Mouse (Mus musculus): ENCODE measurements at regions not wholly inside any gene's neighbourhood (a gene's known extent, or its start where the extent isn't known, plus 50 kb on each side); places are given as distances from the start of the nearest gene placed in this dataset.
A peak's percentile ranks its signal among the peaks of the same experiment; 100 is the strongest.

GRCm38 (mm10) chr16:64068787-64069673, 205.1 kb upstream of the Epha3 start:
- no peak overlapping the region for H3K4me3 ChIP-seq (replicated peaks)
- H3K4me2 ChIP-seq, result peak overlapping the region; percentile 35
- no peaks in the 10 kb centered on the region for H3K36me3 ChIP-seq
- H3K4me1 ChIP-seq, result peaks cover 5% of the 10 kb centered on the region; the same call in 1 of the 2 replicates
- H3K9me3 ChIP-seq (replicated peaks), result no peaks in the 10 kb centered on the region
- peak; percentile 65; the same call in 1 of the 2 replicates for ATAC-seq (ENCODE audit: low FRiP score)
- 16% methylated on average over 13 of the region's 13 CpGs for WGBS
- no peak overlapping the region for H3K9ac ChIP-seq (replicated peaks)
- no peaks in the 10 kb centered on the region for H3K27me3 ChIP-seq (replicated peaks)
- no peak overlapping the region for H3K27ac ChIP-seq (replicated peaks)

GRCm38 (mm10) chr16:64062584-64062983, 198.6 kb upstream of the Epha3 start:
- ATAC-seq (ENCODE audit: low FRiP score), result no peak
- WGBS, result 16% methylated on average over 4 of the region's 4 CpGs
- H3K4me2 ChIP-seq, result no peak overlapping the region
- H3K27ac ChIP-seq (replicated peaks), result no peak overlapping the region
- no peaks in the 10 kb centered on the region for H3K27me3 ChIP-seq (replicated peaks)
- H3K4me3 ChIP-seq (replicated peaks), result no peak overlapping the region
- H3K9me3 ChIP-seq (replicated peaks), result no peaks in the 10 kb centered on the region
- no peaks in the 10 kb centered on the region for H3K36me3 ChIP-seq
- no peak overlapping the region for H3K9ac ChIP-seq (replicated peaks)
- no peaks in the 10 kb centered on the region for H3K4me1 ChIP-seq

GRCm38 (mm10) chr16:64058712-64059111, 194.7 kb upstream of the Epha3 start:
- no peak overlapping the region for H3K9ac ChIP-seq (replicated peaks)
- H3K4me2 ChIP-seq, result no peak overlapping the region
- no peaks in the 10 kb centered on the region for H3K9me3 ChIP-seq (replicated peaks)
- H3K36me3 ChIP-seq, result no peaks in the 10 kb centered on the region
- 64% methylated on average over 8 of the region's 8 CpGs for WGBS
- H3K27me3 ChIP-seq (replicated peaks), result no peaks in the 10 kb centered on the region
- ATAC-seq (ENCODE audit: low FRiP score), result no peak
- no peak overlapping the region for H3K4me3 ChIP-seq (replicated peaks)
- no peak overlapping the region for H3K27ac ChIP-seq (replicated peaks)
- H3K4me1 ChIP-seq, result no peaks in the 10 kb centered on the region

- no peak overlapping the region for H3K4me3 ChIP-seq (replicated peaks)
- no peak overlapping the region for H3K9ac ChIP-seq (replicated peaks)
- ATAC-seq (ENCODE audit: low FRiP score), result no peak
- no peaks in the 10 kb centered on the region for H3K27me3 ChIP-seq (replicated peaks)
- 76% methylated on average over 1 of the region's 1 CpGs for WGBS
- no peaks in the 10 kb centered on the region for H3K36me3 ChIP-seq
- no peak overlapping the region for H3K4me2 ChIP-seq
- no peak overlapping the region for H3K27ac ChIP-seq (replicated peaks)
- no peaks in the 10 kb centered on the region for H3K9me3 ChIP-seq (replicated peaks)
- H3K4me1 ChIP-seq, result no peaks in the 10 kb centered on the region
Measured at GRCm38 (mm10) chr16:64054346-64054745, 190.4 kb upstream of the Epha3 start.

- no peak for ATAC-seq (ENCODE audit: low FRiP score)
- Histone ChIP-seq H3K4me1 (no peaks in the 10 kb centered on the region), H3K9me3 (replicated peaks) (no peaks in the 10 kb centered on the region), H3K4me3 (replicated peaks) (no peak overlapping the region), H3K27me3 (replicated peaks) (no peaks in the 10 kb centered on the region), H3K4me2 (no peak overlapping the region), H3K9ac (replicated peaks) (no peak overlapping the region), H3K27ac (replicated peaks) (no peak overlapping the region), H3K36me3 (no peaks in the 10 kb centered on the region)
- 79% methylated on average over 1 of the region's 1 CpGs for WGBS
Measured at GRCm38 (mm10) chr16:64048026-64048425, 184.1 kb upstream of the Epha3 start.

GRCm38 (mm10) chr16:64033049-64033448, 169.1 kb upstream of the Epha3 start:
- ATAC-seq (ENCODE audit: low FRiP score), result no peak

GRCm38 (mm10) chr16:64023981-64024380, 160.0 kb upstream of the Epha3 start:
- H3K4me3 ChIP-seq (replicated peaks), result no peak overlapping the region
- no peak for ATAC-seq (ENCODE audit: low FRiP score)
- H3K4me2 ChIP-seq, result no peak overlapping the region
- H3K4me1 ChIP-seq, result no peaks in the 10 kb centered on the region
- no peak overlapping the region for H3K9ac ChIP-seq (replicated peaks)
- no peak overlapping the region for H3K27ac ChIP-seq (replicated peaks)
- no peaks in the 10 kb centered on the region for H3K27me3 ChIP-seq (replicated peaks)
- H3K36me3 ChIP-seq, result no peaks in the 10 kb centered on the region
- no peaks in the 10 kb centered on the region for H3K9me3 ChIP-seq (replicated peaks)

More at GRCm38 (mm10) chr16:64033049-64033448, 169.1 kb upstream of the Epha3 start:
- Histone ChIP-seq H3K4me3 (replicated peaks) (no peak overlapping the region), H3K9ac (replicated peaks) (no peak overlapping the region), H3K4me1 (no peaks in the 10 kb centered on the region), H3K27ac (replicated peaks) (no peak overlapping the region), H3K36me3 (no peaks in the 10 kb centered on the region), H3K4me2 (no peak overlapping the region), H3K9me3 (replicated peaks) (no peaks in the 10 kb centered on the region), H3K27me3 (replicated peaks) (no peaks in the 10 kb centered on the region)
- 62% methylated on average over 10 of the region's 10 CpGs for WGBS

GRCm38 (mm10) chr16:64000884-64001283, 136.9 kb upstream of the Epha3 start:
- H3K4me2 ChIP-seq, result no peak overlapping the region
- no peaks in the 10 kb centered on the region for H3K4me1 ChIP-seq
- ATAC-seq (ENCODE audit: low FRiP score), result no peak
- H3K36me3 ChIP-seq, result no peaks in the 10 kb centered on the region
- no peak overlapping the region for H3K4me3 ChIP-seq (replicated peaks)
- WGBS, result 80% methylated on average over 5 of the region's 5 CpGs
- H3K27ac ChIP-seq (replicated peaks), result no peak overlapping the region
- H3K9me3 ChIP-seq (replicated peaks), result no peaks in the 10 kb centered on the region
- H3K9ac ChIP-seq (replicated peaks), result no peak overlapping the region
- no peaks in the 10 kb centered on the region for H3K27me3 ChIP-seq (replicated peaks)

- Histone ChIP-seq H3K9me3 (replicated peaks) (no peaks in the 10 kb centered on the region), H3K9ac (replicated peaks) (no peak overlapping the region), H3K27ac (replicated peaks) (no peak overlapping the region), H3K27me3 (replicated peaks) (no peaks in the 10 kb centered on the region), H3K4me3 (replicated peaks) (no peak overlapping the region), H3K36me3 (no peaks in the 10 kb centered on the region), H3K4me1 (no peaks in the 10 kb centered on the region), H3K4me2 (no peak overlapping the region)
- WGBS, result 76% methylated on average over 2 of the region's 2 CpGs
- ATAC-seq (ENCODE audit: low FRiP score), result no peak
Measured at GRCm38 (mm10) chr16:63967407-63967806, 103.4 kb upstream of the Epha3 start.

- no peak overlapping the region for H3K9ac ChIP-seq (replicated peaks)
- H3K27me3 ChIP-seq (replicated peaks), result no peaks in the 10 kb centered on the region
- H3K9me3 ChIP-seq (replicated peaks), result no peaks in the 10 kb centered on the region
- H3K27ac ChIP-seq (replicated peaks), result no peak overlapping the region
- no peak overlapping the region for H3K4me2 ChIP-seq
- no peaks in the 10 kb centered on the region for H3K36me3 ChIP-seq
- WGBS, result 62% methylated on average over 1 of the region's 1 CpGs
- no peaks in the 10 kb centered on the region; the same call in 1 of the 2 replicates for H3K4me1 ChIP-seq
- H3K4me3 ChIP-seq (replicated peaks), result no peak overlapping the region
- ATAC-seq (ENCODE audit: low FRiP score), result no peak
Measured at GRCm38 (mm10) chr16:63960786-63961185, 96.8 kb upstream of the Epha3 start.

- Histone ChIP-seq H3K27me3 (replicated peaks) (no peaks in the 10 kb centered on the region), H3K9me3 (replicated peaks) (no peaks in the 10 kb centered on the region), H3K9ac (replicated peaks) (no peak overlapping the region; the same call in 1 of the 2 replicates), H3K4me1 (no peaks in the 10 kb centered on the region; the same call in 1 of the 2 replicates), H3K4me2 (peak overlapping the region; percentile 39), H3K36me3 (no peaks in the 10 kb centered on the region), H3K27ac (replicated peaks) (no peak overlapping the region), H3K4me3 (replicated peaks) (peak overlapping the region; percentile 5; the same call in 1 of the 2 replicates)
- ATAC-seq (ENCODE audit: low FRiP score), result peak; percentile 38; the same call in 1 of the 2 replicates
- WGBS, result 13% methylated on average over 6 of the region's 6 CpGs
Measured at GRCm38 (mm10) chr16:63958154-63958553, 94.2 kb upstream of the Epha3 start.

GRCm38 (mm10) chr16:63925195-63925594, 61.2 kb upstream of the Epha3 start:
- Histone ChIP-seq H3K4me3 (replicated peaks) (no peak overlapping the region), H3K4me1 (no peaks in the 10 kb centered on the region), H3K36me3 (no peaks in the 10 kb centered on the region), H3K9me3 (replicated peaks) (no peaks in the 10 kb centered on the region), H3K27me3 (replicated peaks) (no peaks in the 10 kb centered on the region), H3K9ac (replicated peaks) (no peak overlapping the region), H3K4me2 (no peak overlapping the region), H3K27ac (replicated peaks) (no peak overlapping the region)
- 63% methylated on average over 3 of the region's 3 CpGs for WGBS
- ATAC-seq (ENCODE audit: low FRiP score), result no peak
